Mouse (Mus musculus): ENCODE results near the gene Gss. TPM values are rescaled to one million over a fixed set of nuclear protein-coding genes. Genes with fewer than 3 reads are reported as not detected.
A peak's percentile ranks its signal among the peaks of the same experiment; 100 is the strongest.

Gss gene
- 1 to 10 TPM; 7.4 to 8.3 TPM for total RNA-seq (2021)
- long read RNA-seq, experiment 1, transcript Gss-201 (13 exons, 1,963 nt) = major isoform, 9 of 15 reads
- long read RNA-seq, experiment 1, partial matches to known transcripts = 3 of 15 reads
- long read RNA-seq, experiment 1, other reads (novel, unspliced or antisense) = 3 of 15 reads
- long read RNA-seq, experiment 2, transcript Gss-201 (13 exons, 1,963 nt) = major isoform, 13 of 16 reads
- long read RNA-seq, experiment 2, partial matches to known transcripts = 2 of 16 reads
- long read RNA-seq, experiment 2, other reads (novel, unspliced or antisense) = 1 of 16 reads

DNA sequence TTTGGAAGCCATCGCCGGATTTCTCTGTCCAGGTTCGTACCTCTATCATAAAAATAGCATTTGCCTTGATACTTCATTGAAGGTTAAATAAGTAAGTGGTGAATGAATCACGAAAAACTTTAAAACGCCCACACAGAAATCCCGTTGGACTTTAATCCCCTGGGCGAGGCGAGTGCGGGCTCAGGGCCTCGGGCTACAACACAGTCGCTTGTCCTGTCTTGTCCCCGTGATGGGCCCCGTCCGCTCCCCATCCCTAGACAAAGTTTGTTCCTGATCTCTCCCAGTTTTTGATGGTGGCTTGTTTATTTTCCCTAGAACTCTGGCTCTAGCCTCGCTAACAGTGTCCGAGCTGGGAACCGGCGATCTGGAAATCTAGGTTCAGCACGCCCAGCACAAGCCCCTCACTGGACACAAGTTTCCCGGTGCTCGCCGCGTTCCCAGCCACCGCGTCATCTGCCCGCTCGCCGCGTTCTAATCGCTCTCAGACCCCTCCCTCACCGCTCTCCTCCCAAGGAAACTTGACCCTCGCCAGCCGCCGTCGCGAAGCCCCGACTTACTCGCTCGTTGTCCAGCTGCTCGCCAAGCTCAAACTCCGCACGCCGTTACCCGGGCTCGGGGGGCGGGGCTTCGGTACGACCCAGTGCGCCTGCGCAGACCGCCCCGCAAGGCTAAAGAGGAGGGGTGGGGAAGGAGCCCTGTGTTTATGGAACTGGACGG lies at the start of gene Gss:
Gene Gss, minus strand, starts transcription at position 674 of the 717 bp plus-strand sequence.
- intact Hi-C loops (cut with DNase I; ENCODE audit: low total_unique reads) = no loop called here
- DNase-seq = peak; percentile 100

DNA sequence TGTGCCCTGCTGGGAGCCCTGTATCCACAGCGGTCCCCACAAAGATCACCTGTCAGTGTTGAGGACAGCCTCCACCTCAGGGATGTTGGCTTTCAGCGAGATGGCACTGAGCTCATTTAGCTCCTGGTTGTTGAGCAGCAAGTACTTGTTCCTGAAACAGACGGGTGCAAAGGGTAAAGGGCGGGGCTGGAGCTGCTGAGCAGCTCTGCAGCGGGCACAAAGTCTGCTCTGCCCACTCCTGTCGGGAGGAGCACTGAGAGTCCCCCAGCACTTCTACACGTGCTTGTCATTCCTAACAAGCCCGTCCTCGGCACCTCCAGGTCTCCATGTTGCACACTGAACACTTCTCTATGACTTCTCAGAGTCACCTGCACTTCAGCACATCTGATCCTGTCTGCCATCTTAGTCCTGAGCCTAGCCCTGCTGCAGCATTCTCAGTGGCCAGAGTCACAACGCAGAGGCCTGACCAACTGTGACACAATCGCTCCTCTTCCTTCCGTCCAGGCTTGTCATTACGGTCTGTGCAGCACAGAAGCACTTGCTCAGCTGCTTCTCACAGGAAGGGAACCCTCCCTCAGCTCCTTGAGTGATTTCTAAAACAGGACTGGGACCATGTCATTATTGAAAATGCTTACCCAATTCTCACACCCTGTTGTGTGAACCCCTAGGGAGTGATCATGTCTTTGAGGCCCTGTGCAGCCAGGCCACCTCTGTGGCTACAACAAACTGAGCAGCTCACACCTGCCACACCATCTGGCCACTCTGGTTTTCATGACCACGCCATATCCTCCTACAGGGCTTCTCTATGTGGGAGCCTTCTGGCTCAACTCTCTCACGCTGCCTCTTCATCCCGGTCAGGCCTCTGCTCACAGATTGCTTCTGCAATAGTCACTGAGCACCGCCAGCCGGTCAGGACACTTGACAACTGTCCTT lies 49.2 kb upstream of the Gss start:
- intact Hi-C loops (cut with DNase I; ENCODE audit: low total_unique reads) = no loop called here
- no peak for DNase-seq

DNA sequence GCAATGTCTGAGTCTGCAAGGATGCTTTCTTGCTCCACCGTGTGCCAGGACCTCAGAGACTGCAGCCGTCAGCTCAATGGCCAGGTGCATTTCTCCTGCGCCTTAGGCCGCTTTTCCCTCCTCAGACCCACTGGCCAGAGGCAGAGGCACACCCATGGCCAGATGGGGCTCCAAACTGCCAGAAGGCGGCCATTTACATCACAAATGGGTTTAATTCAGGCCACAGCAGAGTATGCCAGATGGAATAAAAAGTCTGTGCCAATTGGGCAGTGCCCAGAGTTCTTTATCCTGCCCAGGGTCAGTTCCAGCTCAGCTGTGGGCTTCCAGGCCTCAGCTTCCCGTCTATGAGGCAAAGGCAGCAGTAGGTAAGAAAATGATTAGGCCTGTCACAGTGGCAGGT lies 48.0 kb upstream of the Gss start:
- intact Hi-C loops (cut with DNase I; ENCODE audit: low total_unique reads) = no loop called here
- peak; percentile 51 for DNase-seq

GRCm38 (mm10) chr2:155637411-155637810 lies 44.8 kb upstream of the Gss start:
- intact Hi-C loops (cut with DNase I; ENCODE audit: low total_unique reads) = no loop called here
- no peak for DNase-seq

DNA sequence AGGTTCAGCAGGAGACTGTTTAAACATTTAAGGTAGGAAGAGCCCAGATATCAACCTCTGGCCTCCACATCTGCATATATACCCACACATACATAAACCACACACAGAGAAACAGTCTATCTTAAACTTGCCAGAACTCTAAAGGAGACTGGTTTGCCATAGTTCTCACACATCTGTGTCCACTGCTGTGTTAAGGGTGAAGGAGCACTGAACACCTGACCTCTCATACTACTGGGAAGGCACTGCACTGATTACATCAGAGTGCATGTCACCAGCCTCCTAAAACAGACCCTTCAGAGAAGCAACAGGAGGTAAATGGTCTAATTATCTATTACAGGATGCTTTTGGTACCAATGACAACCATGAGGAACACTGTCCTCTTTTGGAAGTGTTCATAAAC lies 44.3 kb upstream of the Gss start:
- intact Hi-C loops (cut with DNase I; ENCODE audit: low total_unique reads) = no loop called here
- DNase-seq = no peak

GRCm38 (mm10) chr2:155635961-155636360 lies 43.4 kb upstream of the Gss start:
- DNase-seq = no peak
- intact Hi-C loops (cut with DNase I; ENCODE audit: low total_unique reads) = no loop called here

DNA sequence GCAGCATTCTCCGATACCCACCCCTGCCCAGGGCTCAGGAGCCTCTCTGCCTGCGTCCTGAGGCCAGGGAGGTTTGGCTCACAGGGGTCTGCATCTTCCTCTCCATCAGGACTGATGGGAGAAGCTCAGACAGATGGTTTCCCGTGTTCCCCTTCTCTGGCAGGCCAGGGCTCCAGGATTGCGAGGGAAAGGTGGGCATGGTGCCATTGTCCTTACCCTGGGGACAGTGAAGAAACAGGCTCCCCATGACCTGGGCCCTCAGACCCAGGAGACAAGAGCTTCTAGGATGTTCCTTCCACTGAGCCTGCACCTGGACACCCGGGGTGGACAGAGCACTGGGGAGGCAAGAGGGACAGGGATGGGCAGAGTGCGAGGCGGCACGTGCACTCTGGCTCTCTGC lies 42.0 kb upstream of the Gss start:
- intact Hi-C loops (cut with DNase I; ENCODE audit: low total_unique reads) = no loop called here
- no peak for DNase-seq

DNA sequence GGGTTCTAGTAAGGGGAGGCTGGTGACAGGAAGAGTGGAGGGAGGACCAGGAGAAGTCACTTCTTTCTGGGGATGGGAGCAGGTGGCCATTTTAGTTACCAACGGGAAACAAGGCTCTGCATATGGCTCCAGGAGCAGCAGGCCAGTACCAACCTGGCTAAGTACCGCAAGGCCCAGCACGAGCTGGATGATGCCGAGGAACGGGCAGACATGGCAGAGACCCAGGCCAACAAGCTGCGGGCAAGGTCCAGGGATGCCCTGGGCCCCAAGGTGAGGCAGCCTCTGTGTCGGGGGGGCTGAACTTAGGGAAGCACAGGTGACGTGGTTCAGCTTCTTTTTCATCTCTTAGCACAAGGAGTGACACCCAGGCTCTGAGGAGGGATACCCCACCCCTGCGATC lies 41.1 kb upstream of the Gss start:
- DNase-seq = no peak
- intact Hi-C loops (cut with DNase I; ENCODE audit: low total_unique reads) = no loop called here

GRCm38 (mm10) chr2:155633121-155633520 lies 40.5 kb upstream of the Gss start:
- intact Hi-C loops (cut with DNase I; ENCODE audit: low total_unique reads) = no loop called here
- no peak for DNase-seq

- intact Hi-C loops (cut with DNase I; ENCODE audit: low total_unique reads) = no loop called here
- no peak for DNase-seq
These were observed 39.7 kb upstream of the Gss start for GRCm38 (mm10) chr2:155632138-155632936.

- intact Hi-C loops (cut with DNase I; ENCODE audit: low total_unique reads) = no loop called here
- DNase-seq = no peak
These were observed 38.2 kb upstream of the Gss start for GRCm38 (mm10) chr2:155630590-155631416.

- intact Hi-C loops (cut with DNase I; ENCODE audit: low total_unique reads) = no loop called here
- no peak for DNase-seq
These were observed 37.5 kb upstream of the Gss start for GRCm38 (mm10) chr2:155630153-155630552.

DNA sequence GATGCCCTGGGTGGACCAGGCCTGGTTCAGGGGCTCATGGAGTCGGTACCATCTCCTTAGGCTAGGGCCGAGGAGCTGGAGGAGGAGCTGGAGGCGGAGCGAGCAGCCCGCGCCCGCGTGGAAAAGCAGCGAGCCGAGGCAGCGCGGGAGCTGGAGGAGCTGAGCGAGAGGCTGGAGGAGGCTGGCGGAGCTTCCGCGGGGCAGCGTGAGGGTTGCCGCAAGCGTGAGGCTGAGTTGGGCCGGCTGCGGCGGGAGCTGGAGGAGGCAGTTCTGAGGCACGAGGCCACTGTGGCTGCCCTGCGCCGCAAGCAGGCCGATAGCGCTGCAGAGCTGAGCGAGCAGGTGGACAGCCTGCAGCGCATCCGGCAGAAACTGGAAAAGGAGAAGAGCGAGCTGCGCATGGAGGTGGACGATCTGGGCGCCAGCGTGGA lies 36.6 kb upstream of the Gss start:
- peak; percentile 48 for DNase-seq
- intact Hi-C loops (cut with DNase I; ENCODE audit: low total_unique reads) = no loop called here

DNA sequence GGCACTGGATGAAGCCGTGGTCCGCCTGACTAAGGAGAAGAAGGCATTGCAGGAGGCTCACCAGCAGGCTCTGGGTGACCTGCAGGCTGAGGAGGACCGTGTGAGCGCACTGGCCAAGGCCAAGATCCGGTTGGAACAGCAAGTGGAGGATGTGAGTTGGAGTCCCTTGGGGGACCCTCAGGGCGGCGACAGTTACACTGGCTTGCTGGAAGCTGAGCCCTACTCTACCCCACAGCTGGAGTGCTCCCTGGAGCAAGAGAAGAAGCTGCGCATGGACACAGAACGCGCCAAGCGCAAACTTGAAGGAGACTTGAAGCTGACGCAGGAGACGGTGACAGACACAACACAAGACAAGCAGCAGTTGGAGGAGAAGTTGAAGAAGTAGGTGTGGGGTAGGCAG lies 35.9 kb upstream of the Gss start:
- no peak for DNase-seq
- intact Hi-C loops (cut with DNase I; ENCODE audit: low total_unique reads) = no loop called here

DNA sequence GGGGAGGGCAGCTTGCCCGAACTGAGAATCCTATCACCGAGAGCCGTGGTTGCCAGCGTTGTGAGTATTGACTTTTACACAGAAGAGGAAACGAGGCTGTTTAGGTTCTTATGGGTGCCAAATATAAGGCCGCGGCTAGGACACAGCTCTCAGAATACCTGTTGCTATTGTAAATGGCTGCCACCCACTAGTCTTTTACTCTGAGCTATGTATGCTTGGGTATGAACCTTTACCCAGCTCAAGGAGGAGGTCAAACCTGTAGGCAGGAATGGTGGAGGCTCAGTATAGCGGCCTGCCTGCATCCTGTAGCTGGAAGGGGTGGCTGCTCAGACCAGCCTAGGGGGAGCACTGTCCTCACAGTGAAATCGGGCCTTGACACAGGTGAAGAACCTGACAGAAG lies 35.5 kb upstream of the Gss start:
- intact Hi-C loops (cut with DNase I; ENCODE audit: low total_unique reads) = no loop called here
- no peak for DNase-seq

GRCm38 (mm10) chr2:155627030-155627738 lies 34.6 kb upstream of the Gss start:
- intact Hi-C loops (cut with DNase I; ENCODE audit: low total_unique reads) = no loop called here
- peak; percentile 70 for DNase-seq

DNA sequence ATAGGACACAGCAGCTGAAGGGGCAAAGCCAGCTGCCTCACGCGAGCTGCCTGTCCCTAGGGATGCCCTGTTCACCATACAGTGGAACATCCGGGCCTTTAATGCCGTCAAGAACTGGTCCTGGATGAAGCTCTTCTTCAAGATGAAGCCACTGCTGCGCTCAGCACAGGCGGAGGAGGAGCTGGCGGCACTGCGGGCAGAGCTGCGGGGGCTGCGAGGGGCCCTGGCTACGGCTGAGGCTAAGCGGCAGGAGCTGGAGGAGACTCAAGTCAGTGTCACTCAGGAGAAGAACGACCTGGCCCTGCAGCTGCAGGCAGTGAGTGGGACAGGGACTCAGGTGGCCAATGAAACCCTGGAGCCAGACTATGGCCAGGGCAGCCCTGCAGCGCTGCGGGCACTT lies 33.7 kb upstream of the Gss start:
- intact Hi-C loops (cut with DNase I; ENCODE audit: low total_unique reads) = no loop called here
- no peak for DNase-seq

- no peak for DNase-seq
- intact Hi-C loops (cut with DNase I; ENCODE audit: low total_unique reads) = no loop called here
These were observed 32.1 kb upstream of the Gss start for GRCm38 (mm10) chr2:155624730-155625129.
